Mouse (Mus musculus): Measurements from ENCODE around the gene Zfp609. TPM values are rescaled to one million over a fixed set of nuclear protein-coding genes. Genes with fewer than 3 reads are reported as not detected.
"Not testable (repeated sequence)": the region's sequence is repeated elsewhere in the genome, so short reads cannot be mapped to it uniquely, and the experiment has no call there.

Zfp609 gene
- polyA plus RNA-seq, 1 experiment from 2014 or later, result 7.1 TPM

DNA sequence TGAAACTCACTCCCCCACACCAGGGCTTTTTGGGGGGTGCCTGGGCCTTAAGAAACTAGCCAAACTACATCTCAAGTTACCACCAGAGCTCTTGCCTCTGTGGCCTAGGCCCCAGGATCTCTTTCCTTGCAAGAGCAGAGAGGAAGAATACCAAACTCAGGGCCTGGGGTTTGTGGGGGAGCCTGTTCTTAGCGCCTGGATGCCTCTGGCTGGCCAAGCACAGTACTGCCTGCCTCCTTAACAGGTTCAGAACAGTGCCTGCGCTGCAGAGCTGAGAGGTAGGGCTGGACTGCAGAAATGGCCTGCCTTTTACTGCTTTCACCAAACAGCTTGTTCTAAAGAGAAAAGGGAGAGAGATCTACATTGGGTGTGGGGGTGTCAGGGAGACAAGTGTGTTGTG is 137.5 kb downstream of the Zfp609 start:
- not testable (repeated sequence) for ATAC-seq (ENCODE audit: insufficient number of reproducible peaks, low FRiP score); H3K27ac ChIP-seq (ENCODE audit: poor library complexity, severe bottlenecking); H3K9me3 ChIP-seq (replicated peaks); H3K4me3 ChIP-seq; H3K27me3 ChIP-seq (replicated peaks); H3K4me2 ChIP-seq; H3K9ac ChIP-seq
- 71% methylated on average over 2 of the region's 2 CpGs for WGBS
- H3K36me3 ChIP-seq, result peaks cover 80% of the 10 kb centered on the region
- H3K4me1 ChIP-seq (replicated peaks), result peaks cover 15% of the 10 kb centered on the region

DNA sequence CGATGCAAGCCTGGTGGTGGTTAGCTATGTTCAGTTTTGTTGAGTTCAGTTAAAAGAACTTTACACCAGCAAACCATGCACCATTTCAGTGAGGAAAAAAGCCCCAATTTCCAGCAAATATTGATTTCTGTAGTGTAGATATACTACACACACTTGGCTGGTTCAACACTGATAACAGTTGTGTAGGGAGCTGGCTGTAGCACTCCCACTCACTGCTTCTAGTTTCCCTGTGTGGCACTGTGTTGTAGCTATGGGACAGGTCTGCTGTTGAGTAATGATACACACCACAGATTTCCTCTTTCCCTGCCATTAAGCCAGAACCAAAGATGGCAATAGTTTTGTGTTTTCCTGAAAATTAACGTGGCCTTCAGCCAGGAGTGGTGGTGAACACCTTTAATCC is 142.7 kb downstream of the Zfp609 start:
- Histone ChIP-seq H3K36me3 (peaks cover 38% of the 10 kb centered on the region), H3K27ac (ENCODE audit: poor library complexity, severe bottlenecking) (no peak overlapping the region), H3K27me3 (replicated peaks) (no peaks in the 10 kb centered on the region), H3K9ac (no peak overlapping the region), H3K9me3 (replicated peaks) (no peaks in the 10 kb centered on the region), H3K4me2 (no peak overlapping the region), H3K4me1 (replicated peaks) (peaks cover 26% of the 10 kb centered on the region), H3K4me3 (no peak overlapping the region)
- WGBS, result 80% methylated on average over 2 of the region's 2 CpGs
- ATAC-seq (ENCODE audit: insufficient number of reproducible peaks, low FRiP score), result no peak

DNA sequence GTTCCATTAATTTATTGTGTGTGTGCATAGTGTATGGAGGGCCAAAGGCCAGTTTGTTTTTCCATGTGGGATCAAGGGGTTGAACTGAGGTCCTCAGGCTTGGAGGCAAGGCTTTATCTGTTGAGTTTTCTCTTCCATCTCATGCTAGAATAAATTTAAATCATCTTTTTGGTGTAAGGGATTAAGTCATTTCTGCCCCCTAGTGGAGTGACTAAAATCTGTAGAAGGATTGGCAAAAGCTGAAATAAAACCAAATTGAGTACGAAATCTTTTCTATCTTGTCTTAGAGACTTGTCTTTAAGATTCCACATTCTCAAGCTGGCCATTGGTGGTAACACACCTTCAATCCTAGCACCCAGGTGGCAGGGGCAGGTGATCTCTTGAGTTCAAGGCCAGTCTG is 144.4 kb downstream of the Zfp609 start:
- no peaks in the 10 kb centered on the region for H3K27me3 ChIP-seq (replicated peaks)
- no peak for ATAC-seq (ENCODE audit: insufficient number of reproducible peaks, low FRiP score)
- H3K36me3 ChIP-seq, result peaks cover 28% of the 10 kb centered on the region
- no peak overlapping the region for H3K4me2 ChIP-seq
- peaks cover 43% of the 10 kb centered on the region for H3K4me1 ChIP-seq (replicated peaks)
- no peak overlapping the region for H3K9ac ChIP-seq
- no peaks in the 10 kb centered on the region for H3K9me3 ChIP-seq (replicated peaks)
- no peak overlapping the region for H3K27ac ChIP-seq (ENCODE audit: poor library complexity, severe bottlenecking)
- H3K4me3 ChIP-seq, result no peak overlapping the region
- 82% methylated on average over 1 of the region's 1 CpGs for WGBS

DNA sequence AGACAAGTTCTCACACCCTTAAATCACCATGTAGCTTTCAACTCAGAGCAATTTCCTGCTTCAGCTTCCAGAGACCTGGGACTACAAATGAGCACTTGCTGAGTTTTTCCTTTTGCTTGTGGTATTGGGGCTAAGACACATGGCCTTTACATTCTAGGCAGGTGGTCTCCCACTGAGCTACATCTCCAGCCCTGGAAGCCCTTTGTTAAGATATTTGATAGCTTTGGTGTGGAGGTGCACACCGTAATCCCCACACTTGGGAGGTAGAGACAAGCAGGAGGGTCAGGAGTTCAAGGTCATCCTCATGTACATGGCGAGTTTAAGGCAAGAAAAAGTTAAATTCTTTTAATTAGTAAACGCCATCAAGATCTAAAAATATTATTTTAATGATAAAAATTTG is 145.2 kb downstream of the Zfp609 start:
- Histone ChIP-seq H3K27ac (ENCODE audit: poor library complexity, severe bottlenecking) (no peak overlapping the region), H3K4me2 (no peak overlapping the region), H3K9me3 (replicated peaks) (no peaks in the 10 kb centered on the region), H3K36me3 (peaks cover 21% of the 10 kb centered on the region), H3K4me1 (replicated peaks) (peaks cover 51% of the 10 kb centered on the region), H3K4me3 (no peak overlapping the region), H3K9ac (no peak overlapping the region), H3K27me3 (replicated peaks) (no peaks in the 10 kb centered on the region)
- ATAC-seq (ENCODE audit: insufficient number of reproducible peaks, low FRiP score), result no peak
- WGBS, result 73% methylated on average over 3 of the region's 3 CpGs

DNA sequence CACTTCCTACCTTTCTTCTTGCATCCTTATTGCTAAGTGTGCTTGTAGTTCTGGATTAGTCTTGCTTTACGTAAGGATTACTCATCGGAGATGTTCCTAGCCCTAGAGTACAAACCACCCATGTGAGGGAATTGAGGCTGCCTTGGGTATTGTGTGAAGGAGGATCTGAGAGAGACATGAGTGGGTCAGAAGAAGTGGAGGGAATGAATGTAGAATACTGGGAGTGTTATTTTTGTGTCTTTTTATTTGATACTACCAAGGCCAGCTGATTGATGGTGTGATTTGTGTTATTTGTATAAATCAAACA is 145.8 kb downstream of the Zfp609 start:
- no peaks in the 10 kb centered on the region for H3K27me3 ChIP-seq (replicated peaks)
- WGBS, result 88% methylated on average over 2 of the region's 2 CpGs
- no peak overlapping the region for H3K4me3 ChIP-seq
- ATAC-seq (ENCODE audit: insufficient number of reproducible peaks, low FRiP score), result no peak
- H3K4me1 ChIP-seq (replicated peaks), result peaks cover 53% of the 10 kb centered on the region
- H3K36me3 ChIP-seq, result peaks cover 15% of the 10 kb centered on the region
- no peak overlapping the region for H3K27ac ChIP-seq (ENCODE audit: poor library complexity, severe bottlenecking)
- no peak overlapping the region for H3K4me2 ChIP-seq
- H3K9me3 ChIP-seq (replicated peaks), result no peaks in the 10 kb centered on the region
- H3K9ac ChIP-seq, result no peak overlapping the region

DNA sequence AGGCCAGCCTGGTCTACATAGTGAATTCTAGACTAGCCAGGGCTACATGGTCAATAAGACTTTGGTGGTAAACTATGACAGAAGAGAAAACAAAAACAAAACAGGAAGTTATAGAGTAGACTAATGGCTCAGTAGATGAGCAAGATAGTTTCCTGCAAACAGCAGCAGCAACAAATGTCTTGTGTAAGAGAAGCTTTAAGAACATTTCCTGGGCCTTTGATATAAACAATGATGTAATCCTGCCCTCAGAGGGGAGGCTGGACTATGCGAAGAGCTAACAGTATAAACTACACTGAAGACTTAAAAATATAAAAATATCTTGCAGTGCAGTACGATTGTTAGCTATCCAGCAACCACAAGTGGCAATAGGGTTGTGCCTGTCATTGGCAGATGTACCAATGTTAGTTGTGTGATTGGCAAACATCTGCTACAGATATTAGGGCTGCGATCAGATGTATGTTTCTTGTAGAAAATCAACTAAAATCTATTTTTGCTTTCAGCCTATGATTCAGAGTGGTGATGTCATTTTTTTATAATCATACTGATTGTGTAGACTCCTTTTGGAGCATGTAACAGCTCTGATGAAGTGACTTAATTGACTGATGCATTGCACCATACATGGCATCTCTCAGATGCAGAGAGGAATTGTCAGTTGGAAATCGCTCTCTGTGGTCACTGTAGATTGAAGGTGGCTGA is 146.3 kb downstream of the Zfp609 start:
- no peaks in the 10 kb centered on the region for H3K27me3 ChIP-seq (replicated peaks)
- H3K4me2 ChIP-seq, result no peak overlapping the region
- ATAC-seq (ENCODE audit: insufficient number of reproducible peaks, low FRiP score), result no peak
- no peaks in the 10 kb centered on the region for H3K9me3 ChIP-seq (replicated peaks)
- no peak overlapping the region for H3K9ac ChIP-seq
- peaks cover 10% of the 10 kb centered on the region for H3K36me3 ChIP-seq
- H3K4me1 ChIP-seq (replicated peaks), result peaks cover 53% of the 10 kb centered on the region
- no peak overlapping the region for H3K27ac ChIP-seq (ENCODE audit: poor library complexity, severe bottlenecking)
- 74% methylated on average over 4 of the region's 4 CpGs for WGBS
- H3K4me3 ChIP-seq, result no peak overlapping the region

DNA sequence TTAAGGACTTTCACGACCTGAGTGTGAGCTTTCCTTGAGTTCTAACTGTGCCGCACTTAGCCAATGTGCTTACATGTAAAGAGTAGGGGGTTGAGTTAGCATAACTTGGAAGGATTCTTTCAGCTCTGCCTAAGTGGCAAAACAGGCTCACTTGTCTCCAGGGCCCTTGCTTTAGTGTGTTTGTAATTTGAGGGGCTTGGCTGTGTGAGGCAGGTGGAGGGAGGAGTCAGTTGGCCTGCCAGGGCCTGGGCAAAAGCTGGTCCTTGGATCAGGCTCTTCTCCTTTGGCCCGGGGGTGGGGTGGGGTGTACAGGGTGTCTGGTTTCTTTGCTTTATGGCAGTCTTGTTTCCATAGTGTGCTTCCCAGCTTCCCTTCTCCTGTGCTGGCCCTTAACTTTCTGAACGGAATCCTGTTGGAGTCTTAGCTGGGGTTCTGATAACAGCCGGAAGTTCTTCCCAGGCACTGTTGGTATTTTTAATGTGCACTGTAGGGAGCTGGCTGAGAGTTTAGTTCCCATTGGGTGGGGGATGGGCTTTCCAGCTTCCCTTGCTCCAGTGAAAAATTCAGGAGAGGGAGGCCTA is 148.1 kb downstream of the Zfp609 start:
- H3K9me3 ChIP-seq (replicated peaks), result no peaks in the 10 kb centered on the region
- peak overlapping the region; percentile 79 for H3K4me2 ChIP-seq
- no peaks in the 10 kb centered on the region for H3K36me3 ChIP-seq
- peak overlapping the region; percentile 90 for H3K27ac ChIP-seq (ENCODE audit: poor library complexity, severe bottlenecking)
- 20% methylated on average over 5 of the region's 5 CpGs for WGBS
- H3K4me3 ChIP-seq, result peak overlapping the region; percentile 29
- peak; percentile 26; the same call in 1 of the 2 replicates for ATAC-seq (ENCODE audit: insufficient number of reproducible peaks, low FRiP score)
- peaks cover 59% of the 10 kb centered on the region for H3K4me1 ChIP-seq (replicated peaks)
- H3K9ac ChIP-seq, result peak overlapping the region; percentile 42
- no peaks in the 10 kb centered on the region for H3K27me3 ChIP-seq (replicated peaks)

DNA sequence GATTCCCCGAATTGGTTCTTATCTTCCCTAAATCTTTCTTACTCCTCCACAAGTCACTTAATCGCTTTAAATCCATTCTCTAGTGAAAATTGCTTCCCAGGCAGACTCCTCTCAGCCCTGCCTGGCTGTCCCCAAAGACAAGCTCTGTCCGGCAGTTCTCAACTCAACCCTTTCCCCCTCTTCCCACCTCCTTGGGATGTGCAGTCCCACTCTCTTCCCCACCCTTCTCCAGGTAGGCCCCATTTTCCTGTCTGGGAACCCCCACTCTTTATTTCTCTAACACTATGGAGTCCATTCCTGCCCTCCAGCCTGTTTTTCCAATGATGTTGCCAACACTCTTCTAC is 150.3 kb downstream of the Zfp609 start:
- Histone ChIP-seq H3K36me3 (no peaks in the 10 kb centered on the region), H3K4me2 (peak overlapping the region; percentile 79), H3K9ac (peak overlapping the region; percentile 91), H3K4me1 (replicated peaks) (peaks cover 65% of the 10 kb centered on the region), H3K27ac (ENCODE audit: poor library complexity, severe bottlenecking) (peak overlapping the region; percentile 79), H3K27me3 (replicated peaks) (no peaks in the 10 kb centered on the region), H3K4me3 (peak overlapping the region; percentile 82), H3K9me3 (replicated peaks) (no peaks in the 10 kb centered on the region)
- 3% methylated on average over 3 of the region's 3 CpGs for WGBS
- no peak for ATAC-seq (ENCODE audit: insufficient number of reproducible peaks, low FRiP score)

DNA sequence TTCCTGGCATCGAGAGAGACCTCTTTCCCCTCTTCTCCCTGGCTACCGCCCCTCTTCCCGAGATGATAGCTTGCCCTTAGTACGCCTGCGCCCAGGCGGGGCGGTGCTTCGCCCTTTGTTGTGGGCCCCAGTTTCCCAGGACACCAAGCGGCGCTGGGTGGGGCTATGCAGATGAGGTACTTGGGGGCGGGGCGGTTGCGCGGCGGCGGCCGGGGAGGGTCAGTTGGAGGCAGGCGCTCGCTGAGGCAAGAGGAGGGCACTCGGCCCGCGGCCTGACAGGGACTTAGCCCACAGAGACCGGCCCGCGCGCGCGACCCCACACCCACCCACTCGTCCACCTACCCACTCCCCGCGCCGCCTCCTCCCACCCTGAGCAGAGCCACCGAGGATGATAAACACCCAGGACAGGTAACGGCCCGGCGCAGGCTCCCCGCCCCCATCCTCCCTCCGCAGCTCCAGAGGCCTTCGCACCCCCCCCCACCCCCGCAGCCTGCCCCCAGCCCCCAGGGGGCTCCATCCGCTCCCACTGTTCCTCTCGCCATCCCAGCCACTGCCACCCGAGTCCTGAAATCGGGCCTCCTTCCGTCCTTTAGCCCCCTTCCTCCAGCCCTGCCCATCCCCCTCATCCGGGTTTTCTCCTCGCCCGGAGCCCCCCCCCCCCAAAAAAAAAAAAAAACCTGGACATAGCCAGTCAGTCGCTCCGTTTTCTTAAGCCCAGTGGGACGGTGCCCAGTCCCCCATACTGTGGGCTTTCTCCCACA is 150.8 kb downstream of the Zfp609 start:
- Histone ChIP-seq H3K9me3 (replicated peaks) (no peaks in the 10 kb centered on the region), H3K4me3 (peak overlapping the region; percentile 82), H3K27ac (ENCODE audit: poor library complexity, severe bottlenecking) (peak overlapping the region; percentile 79), H3K27me3 (replicated peaks) (no peaks in the 10 kb centered on the region), H3K9ac (peak overlapping the region; percentile 91), H3K4me2 (peak overlapping the region; percentile 79), H3K4me1 (replicated peaks) (peaks cover 66% of the 10 kb centered on the region), H3K36me3 (no peaks in the 10 kb centered on the region)
- whole genome bisulfite sequencing, result under 1% methylated on average over 49 of the region's 51 CpGs
- ATAC-seq (ENCODE audit: insufficient number of reproducible peaks, low FRiP score), result peak; percentile 96

DNA sequence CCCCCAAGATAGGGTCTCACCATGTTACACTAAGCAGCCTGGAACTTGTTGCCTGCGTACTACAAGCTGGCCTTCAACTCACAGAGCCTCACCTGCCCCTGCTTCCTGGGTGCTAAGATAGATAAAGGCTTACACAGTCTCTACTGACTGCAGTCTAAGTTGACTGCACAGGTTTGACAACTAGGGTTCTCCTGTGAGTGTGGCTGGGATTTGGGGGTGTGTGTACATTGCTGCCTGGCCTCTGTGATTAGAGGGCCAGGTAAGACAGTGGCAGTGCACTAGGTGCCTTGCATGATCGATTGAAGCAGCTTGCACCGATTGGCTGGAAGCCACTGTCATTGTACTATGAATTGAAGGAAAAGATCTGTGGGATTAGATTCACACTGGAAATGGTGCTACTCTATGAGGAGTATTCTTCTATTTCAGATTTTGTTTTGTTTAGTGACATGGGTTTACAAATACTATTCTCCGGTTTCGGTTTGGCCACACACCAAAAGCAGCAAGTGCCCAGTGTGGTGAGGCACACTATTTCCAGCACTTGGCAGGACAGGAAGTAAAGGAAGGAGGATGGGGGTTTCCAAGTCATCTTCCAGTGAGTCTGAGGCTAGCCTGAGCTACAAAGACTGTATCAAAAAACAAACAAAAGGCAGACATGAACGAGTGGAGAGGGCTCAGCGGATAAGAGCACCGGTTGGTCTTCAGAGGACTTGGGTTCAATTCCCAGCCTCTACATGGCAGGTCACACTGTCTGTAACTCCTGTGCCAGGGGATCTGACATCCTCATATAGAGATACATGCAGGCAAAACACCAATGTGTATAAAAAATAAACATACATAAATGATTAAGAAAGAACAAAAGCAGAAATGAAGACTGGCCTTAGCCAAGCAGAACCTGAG is 151.7 kb downstream of the Zfp609 start:
- Histone ChIP-seq H3K4me1 (replicated peaks) (peaks cover 65% of the 10 kb centered on the region), H3K4me3 (peak overlapping the region; percentile 82), H3K27ac (ENCODE audit: poor library complexity, severe bottlenecking) (peak overlapping the region; percentile 39; the same call in 1 of the 2 replicates), H3K9ac (peak overlapping the region; percentile 15; the same call in 1 of the 2 replicates), H3K9me3 (replicated peaks) (no peaks in the 10 kb centered on the region), H3K4me2 (peak overlapping the region; percentile 79), H3K27me3 (replicated peaks) (no peaks in the 10 kb centered on the region), H3K36me3 (no peaks in the 10 kb centered on the region)
- WGBS, result 50% methylated on average over 8 of the region's 8 CpGs
- ATAC-seq (ENCODE audit: insufficient number of reproducible peaks, low FRiP score), result peak; percentile 19; the same call in 1 of the 2 replicates

DNA sequence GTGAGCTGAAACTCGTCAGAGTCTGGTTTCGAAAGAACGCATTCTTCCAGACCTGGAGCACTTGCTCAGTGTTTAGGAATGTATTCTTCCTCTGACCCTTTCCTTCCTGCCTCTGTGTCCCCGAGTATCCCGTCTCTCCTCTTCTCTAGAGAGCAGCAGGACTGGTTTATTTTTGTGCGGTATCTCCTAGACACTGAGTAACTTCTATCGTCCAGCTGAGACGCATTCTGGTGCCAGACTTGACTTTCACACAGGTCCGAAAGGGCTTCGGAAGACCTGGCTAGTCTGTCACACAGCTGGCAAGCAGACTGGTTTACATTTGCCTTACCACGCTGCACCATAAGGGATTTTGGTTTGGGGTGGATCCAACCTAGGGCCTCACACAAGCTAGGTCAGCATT is 154.4 kb downstream of the Zfp609 start:
- ATAC-seq (ENCODE audit: insufficient number of reproducible peaks, low FRiP score), result no peak
- 0 out of 2 replicates have a peak overlapping the region, but pooled peaks have one; percentile 2 for H3K4me2 ChIP-seq
- no peaks in the 10 kb centered on the region for H3K36me3 ChIP-seq
- WGBS, result 24% methylated on average over 11 of the region's 11 CpGs
- H3K9ac ChIP-seq, result no peak overlapping the region
- H3K9me3 ChIP-seq (replicated peaks), result no peaks in the 10 kb centered on the region
- H3K4me3 ChIP-seq, result no peak overlapping the region
- H3K27me3 ChIP-seq (replicated peaks), result no peaks in the 10 kb centered on the region
- H3K4me1 ChIP-seq (replicated peaks), result peaks cover 38% of the 10 kb centered on the region
- peak overlapping the region; percentile 74 for H3K27ac ChIP-seq (ENCODE audit: poor library complexity, severe bottlenecking)
